Mouse (Mus musculus): ENCODE results near the gene Mbd5. TPM values are rescaled to one million over a fixed set of nuclear protein-coding genes. Genes with fewer than 3 reads are reported as not detected.
"Not testable (repeated sequence)": the region's sequence is repeated elsewhere in the genome, so short reads cannot be mapped to it uniquely, and the experiment has no call there.

Gene Mbd5
- total and polyA plus RNA-seq, 2 experiments from 2014 or later, result 25.1 to 27.7 TPM

DNA sequence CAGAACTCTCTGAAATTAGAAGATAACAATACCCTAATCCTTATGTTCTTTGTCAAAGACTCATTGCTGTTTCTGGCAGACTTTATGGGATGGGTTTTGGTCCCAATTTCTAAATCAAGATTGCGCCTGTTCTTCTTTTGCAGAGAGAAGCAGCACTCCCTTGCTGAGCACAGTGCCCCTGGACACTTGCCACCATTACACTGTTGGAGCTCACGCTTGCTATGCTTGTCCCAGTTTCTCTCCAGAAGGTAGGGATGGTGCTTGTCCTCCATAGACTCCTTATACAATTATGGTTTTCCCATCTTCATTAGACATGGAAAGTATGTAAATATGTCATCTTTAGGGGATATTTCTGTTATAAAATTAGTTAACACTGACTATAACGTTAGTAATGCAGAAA lies 220.5 kb downstream of the Mbd5 start:
- H3K27me3 ChIP-seq (ENCODE audit: insufficient read depth, low read length), result no peaks in the 10 kb centered on the region
- ATAC-seq (ENCODE audit: low FRiP score) (no peak), DNase-seq (ENCODE audit: low spot score) (no peak)
- H3K27ac ChIP-seq (ENCODE audit: low read depth, low read length), result no peak overlapping the region
- TF ChIP-seq CTCF (IDR thresholded peaks at IDR 0.05), result no peak
- H3K36me3 ChIP-seq (ENCODE audit: insufficient read depth, low read length), result no peaks in the 10 kb centered on the region
- H3K9ac ChIP-seq (replicated peaks; ENCODE audit: low read length, poor library complexity, severe bottlenecking), result no peak overlapping the region
- H3K4me2 ChIP-seq (ENCODE audit: low read depth, low read length, poor library complexity, severe bottlenecking), result no peak overlapping the region
- H3K9me3 ChIP-seq (ENCODE audit: low read length), result no peaks in the 10 kb centered on the region
- H3K4me3 ChIP-seq (ENCODE audit: low read depth, low read length), result no peak overlapping the region
- H3K4me1 ChIP-seq (ENCODE audit: insufficient read depth, low read length), result no peaks in the 10 kb centered on the region
- WGBS, result 94% methylated on average over 3 of the region's 3 CpGs

GRCm38 (mm10) chr2:49177015-49177414 lies 227.7 kb downstream of the Mbd5 start:
- no peaks in the 10 kb centered on the region for H3K27me3 ChIP-seq (ENCODE audit: insufficient read depth, low read length)
- WGBS, result 94% methylated on average over 3 of the region's 3 CpGs
- no peaks in the 10 kb centered on the region for H3K36me3 ChIP-seq (ENCODE audit: insufficient read depth, low read length)
- no peak overlapping the region for H3K4me2 ChIP-seq (ENCODE audit: low read depth, low read length, poor library complexity, severe bottlenecking)
- H3K4me1 ChIP-seq (ENCODE audit: insufficient read depth, low read length), result no peaks in the 10 kb centered on the region
- no peak overlapping the region for H3K27ac ChIP-seq (ENCODE audit: low read depth, low read length)
- H3K9me3 ChIP-seq (ENCODE audit: low read length), result no peaks in the 10 kb centered on the region
- DNase-seq (ENCODE audit: low spot score), result no peak
- H3K4me3 ChIP-seq (ENCODE audit: low read depth, low read length), result no peak overlapping the region
- TF ChIP-seq CTCF (IDR thresholded peaks at IDR 0.05), result no peak
- H3K9ac ChIP-seq (replicated peaks; ENCODE audit: low read length, poor library complexity, severe bottlenecking), result no peak overlapping the region
- no peak for ATAC-seq (ENCODE audit: low FRiP score)

GRCm38 (mm10) chr2:49190984-49191383 lies 241.7 kb downstream of the Mbd5 start:
- no peaks in the 10 kb centered on the region for H3K36me3 ChIP-seq (ENCODE audit: insufficient read depth, low read length)
- H3K4me1 ChIP-seq (ENCODE audit: insufficient read depth, low read length), result no peaks in the 10 kb centered on the region
- H3K27ac ChIP-seq (ENCODE audit: low read depth, low read length), result peak overlapping the region; percentile 62
- peak; percentile 34; the same call in 1 of the 2 replicates for ATAC-seq (ENCODE audit: low FRiP score)
- no peak for TF ChIP-seq CTCF (IDR thresholded peaks at IDR 0.05)
- no peaks in the 10 kb centered on the region for H3K9me3 ChIP-seq (ENCODE audit: low read length)
- H3K4me3 ChIP-seq (ENCODE audit: low read depth, low read length), result no peak overlapping the region
- 54% methylated on average over 2 of the region's 2 CpGs for whole genome bisulfite sequencing
- H3K4me2 ChIP-seq (ENCODE audit: low read depth, low read length, poor library complexity, severe bottlenecking), result no peak overlapping the region
- H3K9ac ChIP-seq (replicated peaks; ENCODE audit: low read length, poor library complexity, severe bottlenecking), result no peak overlapping the region
- DNase-seq (ENCODE audit: low spot score), result peak; percentile 15
- no peaks in the 10 kb centered on the region for H3K27me3 ChIP-seq (ENCODE audit: insufficient read depth, low read length)

DNA sequence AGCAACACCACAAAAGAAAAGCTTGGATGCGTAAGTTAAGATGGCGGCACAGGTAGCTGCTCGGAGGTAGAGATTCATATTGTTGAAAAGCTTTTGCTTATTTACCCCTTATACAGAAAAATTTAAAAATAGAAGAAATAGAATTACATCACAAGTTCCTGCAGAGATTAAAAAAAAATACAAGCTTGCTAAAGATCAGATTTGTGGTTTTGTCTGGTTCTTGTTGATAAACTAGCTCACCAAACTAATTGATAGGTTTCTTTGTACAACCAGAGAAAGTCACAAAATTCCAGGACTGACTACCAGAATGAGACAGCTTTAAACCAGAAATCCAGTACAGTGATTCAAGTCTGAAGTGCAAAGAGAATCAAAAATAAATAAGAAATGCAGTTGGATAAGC lies 242.4 kb downstream of the Mbd5 start:
- no peak overlapping the region for H3K4me2 ChIP-seq (ENCODE audit: low read depth, low read length, poor library complexity, severe bottlenecking)
- 87% methylated on average over 3 of the region's 3 CpGs for WGBS
- DNase-seq (ENCODE audit: low spot score) (no peak), ATAC-seq (ENCODE audit: low FRiP score) (no peak)
- H3K4me3 ChIP-seq (ENCODE audit: low read depth, low read length), result no peak overlapping the region
- H3K4me1 ChIP-seq (ENCODE audit: insufficient read depth, low read length), result no peaks in the 10 kb centered on the region
- no peak overlapping the region for H3K9ac ChIP-seq (replicated peaks; ENCODE audit: low read length, poor library complexity, severe bottlenecking)
- H3K36me3 ChIP-seq (ENCODE audit: insufficient read depth, low read length), result no peaks in the 10 kb centered on the region
- no peak for TF ChIP-seq CTCF (IDR thresholded peaks at IDR 0.05)
- no peak overlapping the region for H3K27ac ChIP-seq (ENCODE audit: low read depth, low read length)
- H3K9me3 ChIP-seq (ENCODE audit: low read length), result no peaks in the 10 kb centered on the region
- no peaks in the 10 kb centered on the region for H3K27me3 ChIP-seq (ENCODE audit: insufficient read depth, low read length)

- H3K4me3 ChIP-seq (ENCODE audit: low read depth, low read length), result no peak overlapping the region
- WGBS, result 70% methylated on average over 1 of the region's 1 CpGs
- no peak for DNase-seq (ENCODE audit: low spot score)
- no peaks in the 10 kb centered on the region for H3K27me3 ChIP-seq (ENCODE audit: insufficient read depth, low read length)
- TF ChIP-seq CTCF (IDR thresholded peaks at IDR 0.05), result no peak
- no peak for ATAC-seq (ENCODE audit: low FRiP score)
- H3K9ac ChIP-seq (replicated peaks; ENCODE audit: low read length, poor library complexity, severe bottlenecking), result no peak overlapping the region
- no peak overlapping the region for H3K27ac ChIP-seq (ENCODE audit: low read depth, low read length)
- no peaks in the 10 kb centered on the region for H3K36me3 ChIP-seq (ENCODE audit: insufficient read depth, low read length)
- H3K9me3 ChIP-seq (ENCODE audit: low read length), result no peaks in the 10 kb centered on the region
- no peaks in the 10 kb centered on the region for H3K4me1 ChIP-seq (ENCODE audit: insufficient read depth, low read length)
- H3K4me2 ChIP-seq (ENCODE audit: low read depth, low read length, poor library complexity, severe bottlenecking), result no peak overlapping the region
These were observed 254.8 kb downstream of the Mbd5 start for GRCm38 (mm10) chr2:49204081-49204480.

DNA sequence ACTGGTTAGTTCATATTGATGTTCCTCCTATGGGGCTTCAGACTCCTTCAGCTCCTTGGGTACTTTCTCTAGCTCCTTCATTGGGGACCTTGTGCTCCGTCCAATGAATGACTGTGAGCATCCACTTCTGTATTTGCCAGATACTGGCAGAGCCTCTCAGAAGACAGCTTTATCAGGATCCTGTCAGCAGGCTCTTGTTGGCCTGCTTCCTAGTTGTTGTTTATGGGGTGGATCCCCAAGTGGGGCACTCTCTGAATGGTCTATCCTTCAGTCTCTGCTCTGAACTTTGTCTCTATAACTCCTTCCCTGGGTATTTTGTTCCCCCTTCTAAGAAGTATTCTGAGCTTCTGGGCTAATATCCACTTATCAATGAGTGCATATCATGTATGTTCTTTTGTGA lies 256.4 kb downstream of the Mbd5 start:
- H3K27me3 ChIP-seq (ENCODE audit: insufficient read depth, low read length); H3K27ac ChIP-seq (ENCODE audit: low read depth, low read length); H3K9ac ChIP-seq (replicated peaks; ENCODE audit: low read length, poor library complexity, severe bottlenecking); H3K36me3 ChIP-seq (ENCODE audit: insufficient read depth, low read length); DNase-seq (ENCODE audit: low spot score); H3K9me3 ChIP-seq (ENCODE audit: low read length); H3K4me2 ChIP-seq (ENCODE audit: low read depth, low read length, poor library complexity, severe bottlenecking); H3K4me1 ChIP-seq (ENCODE audit: insufficient read depth, low read length); ATAC-seq (ENCODE audit: low FRiP score); H3K4me3 ChIP-seq (ENCODE audit: low read depth, low read length): not testable (repeated sequence)
- WGBS, result 95% methylated on average over 1 of the region's 1 CpGs

All from midbrain, postnatal 0 days (tissue).